ENCODE assay signal across 20 mouse cellular contexts in the genomic region with DNA sequence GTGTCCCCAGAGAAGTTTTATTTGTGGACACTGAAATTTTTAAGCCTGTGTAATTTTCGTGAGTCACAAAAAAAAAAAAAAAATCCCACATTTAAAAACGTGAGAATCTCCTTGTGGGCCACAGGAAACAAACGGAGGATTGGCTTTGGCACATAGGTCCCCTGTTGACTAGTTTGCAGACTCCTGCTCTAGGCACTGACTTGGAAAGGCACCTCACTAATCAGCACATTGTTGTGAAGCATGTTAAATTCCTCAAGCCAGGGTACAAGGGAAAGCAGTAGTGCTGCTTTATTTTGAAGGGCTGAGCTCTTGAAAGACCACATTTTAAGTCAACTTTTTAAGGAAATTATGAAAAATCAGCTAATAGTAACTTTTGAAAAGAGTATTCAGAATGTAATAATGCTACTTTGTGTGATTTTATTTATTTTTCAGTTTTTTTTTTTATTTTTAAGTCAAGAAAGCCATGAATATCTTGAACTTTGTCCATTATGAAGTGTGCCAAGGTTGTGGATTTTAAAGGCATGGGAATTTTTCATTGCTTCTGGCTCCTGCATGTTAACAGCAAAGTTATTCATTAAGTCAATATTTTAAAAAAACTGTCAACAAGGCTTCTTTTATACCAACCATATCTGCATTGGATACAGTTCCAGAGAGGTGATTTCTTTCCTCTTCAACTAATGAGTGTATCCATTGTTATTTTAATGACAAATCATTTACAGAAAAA.
DNase-seq lines count a peak whose midpoint lies in the region; ATAC-seq and TF ChIP-seq lines count a peak whose summit lies in the region.
"Had no signal": no experiment of that assay in that cellular context is flagged by ENCODE, and none has a peak within 500 bp of the region (broad histone marks: within the 10 kb centered on the region; RNA-seq: fewer than 3 reads in every experiment).

No protein-coding gene starts in this region.

- no peak for TF ChIP-seq POLR2A in heart, adult 2 months (IDR thresholded peaks at IDR 0.05; ENCODE audit: insufficient read depth, low read depth, low read length)

- WGBS in heart, adult 2 months, result 19% methylated on average over 3 of the region's 3 CpGs

- H3K4me1 ChIP-seq in heart, adult 2 months (ENCODE audit: control insufficient read depth, insufficient read depth, low read length), result no peaks in the 10 kb centered on the region; the same call in 1 of the 2 replicates
- H3K4me1 ChIP-seq: hindbrain, embryonic 15.5 days; intestine, embryonic 15.5 days; lung, embryonic 15.5 days; neural tube, embryonic 13.5 days had no signal

- H3K27me3 ChIP-seq in heart, adult 2 months (ENCODE audit: control insufficient read depth, insufficient read depth, low read length), result no peaks in the 10 kb centered on the region
- H3K27me3 ChIP-seq: hindbrain, embryonic 15.5 days; lung, embryonic 15.5 days had no signal

- intact Hi-C loops in heart, adult 2 months (cut with DNase I), result no loop called here
- intact Hi-C loops in heart, postnatal 25 days (cut with DNase I), result no loop called here

- no peak overlapping the region for H3K4me3 ChIP-seq in heart, adult 2 months
- H3K4me3 ChIP-seq: erythroblast, embryonic 14.5 days; hindbrain, embryonic 15.5 days; intestine, embryonic 15.5 days; lung, embryonic 15.5 days; neural tube, embryonic 13.5 days had no signal

- H3K36me3 ChIP-seq in heart, adult 2 months (ENCODE audit: control insufficient read depth, insufficient read depth, low read length), result no peaks in the 10 kb centered on the region
- H3K36me3 ChIP-seq: hindbrain, embryonic 15.5 days; intestine, embryonic 15.5 days; lung, embryonic 15.5 days; neural tube, embryonic 13.5 days had no signal

- no peak overlapping the region for H3K9ac ChIP-seq in heart, adult 2 months (ENCODE audit: low read depth, low read length)
- H3K9ac ChIP-seq: hindbrain, embryonic 15.5 days; intestine, embryonic 15.5 days; liver, embryonic 14.5 days; lung, embryonic 15.5 days; neural tube, embryonic 13.5 days had no signal

- TF ChIP-seq CTCF in heart, adult 2 months (IDR thresholded peaks at IDR 0.05), result no peak

- no peaks in the 10 kb centered on the region for H3K79me2 ChIP-seq in heart, adult 2 months (replicated peaks; ENCODE audit: control insufficient read depth, insufficient read depth, low read length)

- no peak for TF ChIP-seq EP300 in heart, adult 2 months (IDR thresholded peaks at IDR 0.05; ENCODE audit: insufficient read depth, low read depth, low read length)

- ATAC-seq in monocyte, adult 5-6 weeks (replicated peaks; ENCODE audit: insufficient number of reproducible peaks, low FRiP score, low TSS enrichment, poor library complexity, severe bottlenecking), result no peak
- ATAC-seq: intestine, embryonic 15.5 days had no signal

- H3K27ac ChIP-seq in heart, adult 2 months, result peak overlapping the region; percentile 11; the same call in 1 of the 2 replicates
- H3K27ac ChIP-seq: hindbrain, embryonic 15.5 days; intestine, embryonic 15.5 days; liver, embryonic 14.5 days; lung, embryonic 15.5 days; neural tube, embryonic 13.5 days had no signal

- no peak for DNase-seq in heart, adult 2 months
- no peak for DNase-seq in heart, postnatal 25 days (ENCODE audit: low spot score)
- peak; percentile 79 for DNase-seq in kidney, adult 9 months
- no peak for DNase-seq in kidney, postnatal 14 days
- DNase-seq in 3T3-L1 (ENCODE audit: low read depth, low spot score) (peak; percentile 21), adipocyte (ENCODE audit: low spot score) (peak; percentile 58)
- DNase-seq in retina, embryonic 14.5 days (ENCODE audit: low spot score), result no peak
- DNase-seq: adrenal gland, adult 8-10 months; B cell, adult 2 months; cerebellum, adult 9-11 months; lung, postnatal 4 days; spleen, adult 18-20 months; thymus, postnatal 36 days had no signal

Comparison
In these comparisons a context has a peak if more than half of its experiments do, and no peak if none do; other contexts are left out.
1. DNase-seq: peak in kidney, adult 9 months (single experiment), 3T3-L1 (single experiment) and adipocyte (single experiment); none in heart, adult 2 months (0 of 2), heart, postnatal 25 days (single experiment), kidney, postnatal 14 days (single experiment) and retina, embryonic 14.5 days (single experiment).